Mouse (Mus musculus) spleen, postnatal 10 days (tissue): ENCODE results near the gene Epn2.

ENCODE experiments used
- DNase-seq, 2 experiments: peaks; one replicate each; pipeline ENCODE4 v3.0.0; 2021 to 2022; ENCODE audit warnings: low spot score in 2 of 2

Epn2 gene

GRCm38 (mm10) chr11:61578983-61579877 is at the start of gene Epn2:
Gene Epn2, minus strand, starts transcription at chr11:61579687.
- DNase-seq = peak; percentile 28 to 68

GRCm38 (mm10) chr11:61626509-61626908 is 47.0 kb upstream of the Epn2 start:
- DNase-seq = no peak

- DNase-seq = no peak
Observed at GRCm38 (mm10) chr11:61625136-61625535, 45.6 kb upstream of the Epn2 start.

- no peak for DNase-seq
Observed at GRCm38 (mm10) chr11:61620762-61621161, 41.3 kb upstream of the Epn2 start.

GRCm38 (mm10) chr11:61620254-61620670 is 40.8 kb upstream of the Epn2 start:
- peak; percentile 37 to 80 for DNase-seq

GRCm38 (mm10) chr11:61619791-61620241 is 40.3 kb upstream of the Epn2 start:
- DNase-seq = peak in 1 of 2 experiments; percentile 27

- no peak for DNase-seq
Observed at GRCm38 (mm10) chr11:61619356-61619755, 39.9 kb upstream of the Epn2 start.

- DNase-seq = no peak
Observed at GRCm38 (mm10) chr11:61618571-61618970, 39.1 kb upstream of the Epn2 start.

- no peak for DNase-seq
Observed at GRCm38 (mm10) chr11:61618131-61618530, 38.6 kb upstream of the Epn2 start.

- DNase-seq = no peak
Observed at GRCm38 (mm10) chr11:61617293-61617975, 37.9 kb upstream of the Epn2 start.

GRCm38 (mm10) chr11:61616523-61617292 is 37.2 kb upstream of the Epn2 start:
- DNase-seq = no peak

GRCm38 (mm10) chr11:61615686-61616522 is 36.4 kb upstream of the Epn2 start:
- no peak for DNase-seq

GRCm38 (mm10) chr11:61614401-61614800 is 34.9 kb upstream of the Epn2 start:
- no peak for DNase-seq

GRCm38 (mm10) chr11:61612116-61612635 is 32.7 kb upstream of the Epn2 start:
- DNase-seq = no peak

- no peak for DNase-seq
Observed at GRCm38 (mm10) chr11:61611197-61611596, 31.7 kb upstream of the Epn2 start.

GRCm38 (mm10) chr11:61608072-61608471 is 28.6 kb upstream of the Epn2 start:
- DNase-seq = no peak

- DNase-seq = peak; percentile 20 to 59
Observed at GRCm38 (mm10) chr11:61602705-61603104, 23.2 kb upstream of the Epn2 start.

GRCm38 (mm10) chr11:61601465-61601864 is 22.0 kb upstream of the Epn2 start:
- no peak for DNase-seq

GRCm38 (mm10) chr11:61598367-61598766 is 18.9 kb upstream of the Epn2 start:
- no peak for DNase-seq

- no peak for DNase-seq
Observed at GRCm38 (mm10) chr11:61597471-61597870, 18.0 kb upstream of the Epn2 start.

- DNase-seq = no peak
Observed at GRCm38 (mm10) chr11:61593069-61593468, 13.6 kb upstream of the Epn2 start.
